14 mouse cellular contexts compared by ENCODE assay signal in the genomic region with DNA sequence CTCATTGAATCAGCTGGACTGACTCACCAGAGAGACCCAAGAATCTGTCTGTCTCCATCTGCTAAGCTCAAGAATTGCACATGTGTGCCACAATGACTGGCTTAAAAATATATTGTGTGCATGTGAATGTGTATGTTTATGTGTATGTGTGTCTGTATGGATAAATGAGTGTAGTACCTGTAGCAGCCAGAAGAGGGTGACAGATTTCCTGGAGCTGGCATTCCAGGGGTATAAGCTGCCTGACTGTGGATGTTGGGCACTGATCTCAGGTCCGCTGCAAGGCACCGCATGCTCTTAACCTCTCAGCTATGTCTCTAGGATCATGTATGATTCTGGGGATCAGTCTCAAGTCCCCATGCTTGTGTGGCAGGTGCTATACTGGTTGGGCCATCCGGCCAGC.
A peak's percentile ranks its signal among the peaks of the same experiment; 100 is the strongest.
DNase-seq lines count a peak whose midpoint lies in the region; ATAC-seq and TF ChIP-seq lines count a peak whose summit lies in the region.
"Had no signal": no experiment of that assay in that cellular context is flagged by ENCODE, and none has a peak within 500 bp of the region (broad histone marks: within the 10 kb centered on the region; RNA-seq: fewer than 3 reads in every experiment).

No protein-coding gene starts in this region.

- WGBS in forebrain, postnatal 0 days: 99% methylated on average over 3 of the region's 3 CpGs
- WGBS in forebrain, embryonic 10.5 days: 91% methylated on average over 3 of the region's 3 CpGs
- 92% methylated on average over 3 of the region's 3 CpGs for WGBS in liver, postnatal 0 days (ENCODE audit: insufficient replicate concordance)
- WGBS in liver, embryonic 11.5 days: 91% methylated on average over 3 of the region's 3 CpGs

- no peaks in the 10 kb centered on the region for H3K9me3 ChIP-seq in forebrain, postnatal 0 days (ENCODE audit: low read length)
- H3K9me3 ChIP-seq in forebrain, embryonic 10.5 days: no peaks in the 10 kb centered on the region
- no peaks in the 10 kb centered on the region for H3K9me3 ChIP-seq in liver, postnatal 0 days (ENCODE audit: low read length)
- no peaks in the 10 kb centered on the region; the same call in 1 of the 2 replicates for H3K9me3 ChIP-seq in liver, embryonic 11.5 days (ENCODE audit: control insufficient read depth, low read length)
- H3K9me3 ChIP-seq in ES-E14 (ENCODE audit: control insufficient read depth, insufficient read depth, low read depth, low read length): no peaks in the 10 kb centered on the region
- H3K9me3 ChIP-seq: forebrain, embryonic 15.5 days; limb, embryonic 15.5 days; stomach, embryonic 15.5 days had no signal

- H3K36me3 ChIP-seq in forebrain, postnatal 0 days (ENCODE audit: insufficient read depth): no peaks in the 10 kb centered on the region
- H3K36me3 ChIP-seq in forebrain, embryonic 10.5 days (replicated peaks): no peaks in the 10 kb centered on the region
- no peaks in the 10 kb centered on the region for H3K36me3 ChIP-seq in liver, postnatal 0 days (replicated peaks; ENCODE audit: insufficient read depth, low read length)
- no peaks in the 10 kb centered on the region for H3K36me3 ChIP-seq in liver, embryonic 11.5 days (ENCODE audit: control insufficient read depth, insufficient read depth, low read length)
- H3K36me3 ChIP-seq in ES-E14 (ENCODE audit: control insufficient read depth, insufficient read depth, low read length, poor library complexity, severe bottlenecking): no peaks in the 10 kb centered on the region
- H3K36me3 ChIP-seq: forebrain, embryonic 15.5 days; limb, embryonic 15.5 days; stomach, embryonic 15.5 days had no signal

- no peaks in the 10 kb centered on the region for H3K27me3 ChIP-seq in forebrain, postnatal 0 days (ENCODE audit: insufficient read depth, low read length)
- no peaks in the 10 kb centered on the region for H3K27me3 ChIP-seq in forebrain, embryonic 10.5 days (ENCODE audit: poor library complexity, severe bottlenecking)
- no peaks in the 10 kb centered on the region for H3K27me3 ChIP-seq in liver, postnatal 0 days (ENCODE audit: insufficient read depth, low read length)
- H3K27me3 ChIP-seq in liver, embryonic 11.5 days (replicated peaks; ENCODE audit: control insufficient read depth, insufficient read depth, low read length): no peaks in the 10 kb centered on the region
- H3K27me3 ChIP-seq: forebrain, embryonic 15.5 days; limb, embryonic 15.5 days; stomach, embryonic 15.5 days had no signal

- no peaks in the 10 kb centered on the region for H3K4me1 ChIP-seq in forebrain, postnatal 0 days (ENCODE audit: insufficient read depth)
- no peaks in the 10 kb centered on the region for H3K4me1 ChIP-seq in forebrain, embryonic 10.5 days
- no peaks in the 10 kb centered on the region for H3K4me1 ChIP-seq in liver, postnatal 0 days (ENCODE audit: insufficient read depth)
- H3K4me1 ChIP-seq in liver, embryonic 11.5 days (replicated peaks; ENCODE audit: control insufficient read depth, insufficient read depth, low read length): no peaks in the 10 kb centered on the region
- H3K4me1 ChIP-seq in ES-E14 (ENCODE audit: control insufficient read depth in 2 of 2, insufficient read depth in 2 of 2, low read length in 2 of 2, poor library complexity in 1 of 2): no peaks in the 10 kb centered on the region
- H3K4me1 ChIP-seq: stomach, embryonic 15.5 days had no signal

- in situ Hi-C loops in ES-E14 (cut with MboI; ENCODE audit: low sequenced_read_pairs in 2 of 2, unreplicated experiment in 2 of 2): no loop called here

- no peak for ATAC-seq in forebrain, postnatal 0 days
- ATAC-seq in liver, postnatal 0 days: no peak
- no peak for ATAC-seq in liver, embryonic 11.5 days (replicated peaks; ENCODE audit: low FRiP score)
- ATAC-seq: forebrain, embryonic 15.5 days had no signal

- H3K4me3 ChIP-seq in forebrain, postnatal 0 days (ENCODE audit: low read depth, low read length): no peak overlapping the region
- H3K4me3 ChIP-seq in forebrain, embryonic 10.5 days: no peak overlapping the region
- H3K4me3 ChIP-seq in liver, postnatal 0 days (ENCODE audit: low read depth, low read length): no peak overlapping the region
- H3K4me3 ChIP-seq in liver, embryonic 11.5 days (ENCODE audit: low read depth, low read length): no peak overlapping the region
- no peak overlapping the region for H3K4me3 ChIP-seq in ES-E14 (ENCODE audit: insufficient read depth in 1 of 2, low read depth in 1 of 2, low read length in 2 of 2, poor library complexity in 1 of 2, severe bottlenecking in 1 of 2)
- H3K4me3 ChIP-seq: forebrain, embryonic 15.5 days; limb, embryonic 15.5 days; stomach, embryonic 15.5 days had no signal

- no peak overlapping the region for H3K4me2 ChIP-seq in forebrain, postnatal 0 days (ENCODE audit: low read depth)
- no peak overlapping the region for H3K4me2 ChIP-seq in liver, postnatal 0 days (ENCODE audit: low read depth, low read length)
- H3K4me2 ChIP-seq in liver, embryonic 11.5 days: no peak overlapping the region
- H3K4me2 ChIP-seq: forebrain, embryonic 15.5 days; limb, embryonic 15.5 days; stomach, embryonic 15.5 days had no signal

- no peak for TF ChIP-seq EP300 in liver, postnatal 0 days (IDR thresholded peaks at IDR 0.05; ENCODE audit: low read depth)

- no peak for DNase-seq in forebrain, postnatal 0 days
- DNase-seq in forebrain, embryonic 10.5 days (ENCODE audit: extremely low spot score, low spot score): no peak
- DNase-seq in liver, postnatal 0 days: no peak
- no peak for DNase-seq in liver, embryonic 11.5 days (ENCODE audit: low spot score)
- peak; percentile 37 for DNase-seq in ES-E14 (ENCODE audit: low read depth, low spot score)
- peak; percentile 5 for DNase-seq in induced T-regulatory cell, adult 2 months (ENCODE audit: low read depth)
- DNase-seq in right cerebral cortex, postnatal 14 days: no peak
- DNase-seq in urinary bladder, postnatal 10 days (ENCODE audit: low spot score): no peak
- DNase-seq: B cell, adult 2 months; lung, postnatal 14 days; thymus, postnatal 4 days had no signal

- no peak overlapping the region for H3K9ac ChIP-seq in forebrain, postnatal 0 days
- H3K9ac ChIP-seq in liver, postnatal 0 days (replicated peaks): no peak overlapping the region
- H3K9ac ChIP-seq in liver, embryonic 11.5 days (ENCODE audit: low read depth, low read length): no peak overlapping the region
- no peak overlapping the region for H3K9ac ChIP-seq in ES-E14 (ENCODE audit: insufficient read depth, low read depth, low read length, poor library complexity, severe bottlenecking)
- H3K9ac ChIP-seq: forebrain, embryonic 15.5 days; limb, embryonic 15.5 days; stomach, embryonic 15.5 days had no signal

- peak; percentile 41; the same call in 1 of the 2 replicates for TF ChIP-seq CTCF in forebrain, postnatal 0 days (IDR thresholded peaks at IDR 0.05; ENCODE audit: low read depth)
- TF ChIP-seq CTCF in liver, postnatal 0 days (IDR thresholded peaks at IDR 0.05; ENCODE audit: low read depth): peak; percentile 22

- no peak overlapping the region for H3K27ac ChIP-seq in forebrain, postnatal 0 days (ENCODE audit: low read depth, low read length)
- no peak overlapping the region for H3K27ac ChIP-seq in forebrain, embryonic 10.5 days
- no peak overlapping the region for H3K27ac ChIP-seq in liver, postnatal 0 days (ENCODE audit: low read depth)
- H3K27ac ChIP-seq in liver, embryonic 11.5 days (ENCODE audit: low read depth, low read length): no peak overlapping the region
- H3K27ac ChIP-seq in ES-E14 (ENCODE audit: insufficient read depth, low read depth, low read length, poor library complexity, severe bottlenecking): no peak overlapping the region
- H3K27ac ChIP-seq: forebrain, embryonic 15.5 days; limb, embryonic 15.5 days; stomach, embryonic 15.5 days had no signal

TF ChIP-seq in ES-E14, 5 proteins besides CTCF, POLR2A, EP300 and RAD21:
- no peak for TF ChIP-seq MAFK (IDR thresholded peaks at IDR 0.05; ENCODE audit: insufficient read depth, low read depth, low read length)
- TF ChIP-seq ZC3H11A (IDR thresholded peaks at IDR 0.05; ENCODE audit: borderline replicate concordance, low read depth, low read length): peak; percentile 58; the same call in 1 of the 2 replicates

Comparison
In these comparisons a context has a peak if more than half of its experiments do, and no peak if none do; other contexts are left out.
1. DNase-seq: peak in ES-E14 (single experiment) and induced T-regulatory cell, adult 2 months (single experiment); none in forebrain, postnatal 0 days (single experiment), forebrain, embryonic 10.5 days (single experiment), liver, postnatal 0 days (single experiment), liver, embryonic 11.5 days (single experiment), right cerebral cortex, postnatal 14 days (single experiment) and urinary bladder, postnatal 10 days (single experiment).